Mouse (Mus musculus) cerebellum, adult 2 months (tissue): ENCODE data around the gene Cenpj. TPM values are rescaled to one million over a fixed set of nuclear protein-coding genes. Genes with fewer than 3 reads are reported as not detected.

Source experiments
- DNase-seq, 2 experiments: peaks; one replicate each; pipeline ENCODE4 v3.0.0; 2021
- H3K27ac ChIP-seq: fragments of 200-500 bp; 2 replicates; pipeline ENCODE4 v1.5.1; 2012; ENCODE audit warnings: low read length, control low read depth, inconsistent platforms; ENCODE audit not compliant: insufficient read depth
- H3K27me3 ChIP-seq: fragments of 200-500 bp; 2 replicates; pipeline ENCODE4 v1.6.1; 2012; ENCODE audit warnings: inconsistent platforms, mild to moderate bottlenecking, low read length, moderate library complexity; ENCODE audit not compliant: control insufficient read depth, insufficient read depth
- H3K4me1 ChIP-seq: fragments of 200-500 bp; 2 replicates; pipeline ENCODE4 v1.6.1; 2011; ENCODE audit warnings: low read length; ENCODE audit not compliant: control insufficient read depth, insufficient read depth
- H3K4me3 ChIP-seq: fragments of 200-500 bp; replicated peaks from 2 replicates; pipeline ENCODE3; 2011; ENCODE audit warnings: mild to moderate bottlenecking, low read depth, low read length, control low read depth; ENCODE audit not compliant: insufficient read depth
- CTCF ChIP-seq: fragments of 200-500 bp; IDR thresholded peaks from 2 replicates; pipeline ENCODE4 v1.5.1; 2011; ENCODE audit warnings: low read depth, mild to moderate bottlenecking, control low read depth, low read length, moderate library complexity, borderline replicate concordance; ENCODE audit not compliant: insufficient read depth
- POLR2A ChIP-seq: fragments of 200-500 bp; IDR thresholded peaks from 2 replicates; pipeline ENCODE4 v1.6.1; 2011; ENCODE audit warnings: low read length, control low read depth, borderline replicate concordance; ENCODE audit not compliant: insufficient read depth
- WGBS: fragments of 180-500 bp; shearing (Covaris S2); methylation state at CpG from one replicate; pipeline ENCODE4 v1.1.7; 2018; 5-methylcytosine and 5-hydroxymethylcytosine counted together
- polyA plus RNA-seq: library from polyadenylated mRNA; depleted of rRNA; stranded (reverse); fragments of >200 nt; gene quantifications from 2 replicates; pipeline ENCODE4 v1.2.3, GENCODE M21; 2012

Gene Cenpj
- polyA plus RNA-seq, 1 experiment, result 3.2 TPM

DNA sequence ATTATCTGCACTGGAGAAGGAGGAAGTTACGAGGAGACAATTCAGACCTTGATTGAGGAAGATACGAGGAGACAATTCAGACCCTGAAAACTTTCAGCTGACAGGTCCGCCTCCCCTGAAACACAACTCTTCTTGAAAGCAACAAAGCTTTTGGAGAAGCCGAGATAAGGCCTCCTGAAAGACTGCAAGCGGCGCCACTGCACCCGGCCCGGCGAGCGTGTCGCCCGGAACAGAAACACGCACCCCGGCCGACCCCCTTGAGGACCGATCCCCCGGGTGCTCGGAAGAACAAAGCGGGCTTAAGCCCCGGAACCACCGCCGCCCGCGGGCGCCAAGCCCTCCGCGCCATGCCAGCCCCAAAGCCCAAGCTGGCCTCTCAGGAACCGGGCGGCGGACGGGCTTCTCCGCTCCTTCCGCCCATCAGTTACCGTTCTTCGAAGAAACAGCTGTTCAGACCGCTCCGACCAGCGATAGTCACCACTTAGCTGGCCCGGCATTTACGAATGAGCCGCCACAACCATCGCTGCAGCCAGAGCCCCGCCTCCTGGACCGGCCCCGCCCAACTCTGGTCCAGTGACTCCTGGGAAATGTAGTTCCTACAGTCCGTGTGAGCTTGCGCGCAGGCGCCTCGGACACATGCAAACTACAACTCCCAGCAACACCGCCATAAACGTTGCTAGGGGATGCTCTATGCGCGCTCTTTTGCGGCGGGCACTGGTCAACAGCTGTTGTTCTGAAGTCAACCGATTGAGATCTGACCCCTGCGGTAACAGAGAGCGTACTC, 3.7 kb downstream of the Cenpj start:
- Histone ChIP-seq H3K4me1 (no peaks in the 10 kb centered on the region), H3K4me3 (peak overlapping the region; percentile 65), H3K27ac (no peak overlapping the region), H3K27me3 (no peaks in the 10 kb centered on the region)
- WGBS, result under 1% methylated on average over 59 of the region's 59 CpGs
- DNase-seq, result peak; percentile 95 to 97
- TF ChIP-seq POLR2A, result peak; percentile 93
- TF ChIP-seq CTCF, result no peak

DNA sequence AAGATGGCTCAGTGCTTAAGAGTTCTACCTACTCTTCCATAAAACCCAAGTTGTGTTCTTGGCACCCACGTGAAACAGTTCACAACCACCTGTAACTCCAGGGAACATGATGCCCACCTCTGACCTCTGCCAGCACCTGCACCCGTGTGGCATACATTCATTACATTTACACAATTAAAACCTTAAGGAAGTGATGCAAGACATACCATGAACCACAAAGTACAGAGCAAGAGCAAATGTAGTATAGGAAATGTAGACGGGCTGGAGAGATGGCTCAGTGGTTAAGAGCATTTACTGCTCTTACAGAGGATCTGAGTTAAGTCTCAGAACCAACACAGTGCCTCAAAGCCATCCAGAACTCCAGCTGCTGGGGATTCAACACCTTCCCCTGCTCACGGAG, 6.2 kb downstream of the Cenpj start:
- DNase-seq, result no peak
- WGBS, result 83% methylated on average over 4 of the region's 4 CpGs
- H3K4me3 ChIP-seq, result no peak overlapping the region
- TF ChIP-seq POLR2A (no peak), CTCF (no peak)
- no peak overlapping the region for H3K27ac ChIP-seq
- no peaks in the 10 kb centered on the region for H3K4me1 ChIP-seq
- no peaks in the 10 kb centered on the region for H3K27me3 ChIP-seq

DNA sequence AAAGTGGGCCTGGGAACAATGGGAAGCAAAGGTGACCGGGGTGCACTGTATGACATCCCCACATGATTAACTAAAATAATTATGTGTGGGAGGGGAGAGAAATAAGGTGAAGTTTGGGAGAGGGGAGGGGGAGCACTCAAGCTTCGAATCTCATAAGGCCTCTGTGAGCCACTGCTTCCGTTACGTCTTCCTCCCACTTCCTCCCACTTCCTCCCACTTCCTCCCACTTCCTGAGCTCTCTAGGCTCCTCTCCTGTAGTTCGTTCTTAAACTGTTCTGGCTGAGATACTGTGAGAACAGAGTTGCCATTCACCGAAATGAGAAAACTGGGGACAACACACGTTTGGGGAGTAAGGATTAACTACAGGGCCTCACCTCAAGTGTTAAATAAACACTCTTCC, 7.7 kb downstream of the Cenpj start:
- TF ChIP-seq POLR2A (no peak), CTCF (no peak)
- H3K4me1 ChIP-seq, result no peaks in the 10 kb centered on the region
- H3K27ac ChIP-seq, result no peak overlapping the region
- H3K4me3 ChIP-seq, result no peak overlapping the region
- H3K27me3 ChIP-seq, result no peaks in the 10 kb centered on the region
- WGBS, result 90% methylated on average over 7 of the region's 7 CpGs
- DNase-seq, result no peak

DNA sequence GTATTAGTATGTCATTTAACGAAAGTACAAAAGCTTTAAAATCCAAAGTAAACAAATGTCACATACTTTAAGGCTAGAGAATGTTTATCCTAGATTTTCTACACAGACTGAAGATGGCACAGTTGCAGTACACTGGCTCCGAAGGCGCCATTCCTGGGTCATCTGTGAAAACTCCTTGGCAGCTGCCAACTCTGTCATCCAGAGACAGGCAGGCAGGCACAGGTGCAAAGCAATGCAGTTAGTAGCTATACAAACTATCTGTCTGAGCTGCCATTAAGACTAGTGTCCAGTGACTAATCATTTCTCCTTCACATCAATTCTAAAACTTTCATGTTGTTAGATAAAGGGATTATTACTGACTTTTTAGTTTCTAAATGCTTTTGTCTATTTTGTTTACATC, 16.1 kb downstream of the Cenpj start:
- Histone ChIP-seq H3K27ac (no peak overlapping the region), H3K4me3 (no peak overlapping the region), H3K4me1 (no peaks in the 10 kb centered on the region), H3K27me3 (no peaks in the 10 kb centered on the region)
- TF ChIP-seq CTCF, result no peak
- TF ChIP-seq POLR2A, result no peak
- no peak for DNase-seq
- WGBS, result 80% methylated on average over 3 of the region's 3 CpGs

DNA sequence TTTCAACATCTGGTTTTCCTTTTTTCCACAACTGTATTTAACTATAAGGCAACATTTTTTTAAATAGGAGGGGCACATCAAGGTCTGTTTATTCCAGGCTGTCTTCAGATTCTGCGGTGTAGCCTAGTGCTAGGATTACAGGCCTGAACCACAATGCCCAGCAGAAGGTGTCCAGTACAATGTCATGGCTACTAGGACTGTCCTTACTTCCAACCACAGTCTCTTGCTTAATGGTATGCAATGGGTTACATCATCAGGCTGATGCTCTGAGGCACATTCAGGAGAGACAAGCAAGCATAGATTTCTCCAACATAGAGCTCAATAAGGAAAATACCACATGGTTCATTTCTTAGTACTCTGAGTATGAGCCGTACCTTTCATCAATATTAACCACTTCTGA, 20.5 kb downstream of the Cenpj start:
- Histone ChIP-seq H3K27me3 (no peaks in the 10 kb centered on the region), H3K4me1 (peaks cover 15% of the 10 kb centered on the region), H3K4me3 (no peak overlapping the region), H3K27ac (no peak overlapping the region)
- no peak for TF ChIP-seq CTCF
- no peak for TF ChIP-seq POLR2A
- no peak for DNase-seq
- 99% methylated on average over 2 of the region's 2 CpGs for WGBS

DNA sequence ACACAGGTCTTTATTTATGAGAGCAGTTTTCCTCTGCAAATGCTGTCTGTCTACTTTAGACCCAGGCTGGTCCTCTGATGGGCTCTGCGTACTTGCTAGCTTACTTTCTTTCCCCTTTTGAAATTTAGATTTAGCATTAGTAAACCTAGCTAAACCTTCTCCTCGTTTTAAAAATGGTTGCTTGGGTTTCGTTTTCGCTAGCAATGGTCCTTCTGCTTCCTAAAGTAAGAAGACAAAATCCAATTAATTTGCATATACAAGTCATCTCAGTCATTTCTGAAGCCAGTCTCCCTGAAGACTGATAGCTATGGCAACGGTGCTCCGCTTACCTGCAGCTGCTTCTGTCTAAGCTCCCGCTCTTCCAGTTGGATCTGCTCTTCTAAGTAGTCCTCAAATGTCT, 21.9 kb downstream of the Cenpj start:
- H3K27me3 ChIP-seq, result no peaks in the 10 kb centered on the region
- TF ChIP-seq POLR2A, result no peak
- TF ChIP-seq CTCF, result no peak
- 97% methylated on average over 7 of the region's 7 CpGs for WGBS
- H3K4me3 ChIP-seq, result no peak overlapping the region
- DNase-seq, result no peak
- peaks cover 15% of the 10 kb centered on the region for H3K4me1 ChIP-seq
- H3K27ac ChIP-seq, result no peak overlapping the region

DNA sequence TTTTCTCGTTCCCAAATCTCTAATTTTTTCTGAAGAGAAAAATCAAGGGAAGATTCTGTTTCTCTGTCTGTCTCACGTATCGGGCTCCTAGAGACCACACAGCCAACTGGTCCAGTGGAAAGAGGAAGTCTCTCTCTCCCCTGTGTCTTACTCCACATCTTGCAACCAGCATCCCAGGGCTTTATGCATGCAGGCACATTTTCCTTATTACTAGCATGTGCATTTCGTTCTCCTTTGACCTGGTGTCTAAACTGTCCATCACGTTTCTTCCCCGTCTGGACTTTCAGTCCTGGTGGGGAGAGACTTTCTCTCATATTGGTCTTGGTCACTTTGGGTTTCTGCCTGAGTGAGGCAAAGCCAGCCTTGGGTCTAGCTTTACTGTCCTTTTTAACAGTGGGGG, 22.3 kb downstream of the Cenpj start:
- TF ChIP-seq CTCF (no peak), POLR2A (no peak)
- DNase-seq, result no peak
- H3K4me1 ChIP-seq, result peaks cover 15% of the 10 kb centered on the region
- 96% methylated on average over 6 of the region's 6 CpGs for WGBS
- no peak overlapping the region for H3K4me3 ChIP-seq
- no peaks in the 10 kb centered on the region for H3K27me3 ChIP-seq
- H3K27ac ChIP-seq, result no peak overlapping the region

DNA sequence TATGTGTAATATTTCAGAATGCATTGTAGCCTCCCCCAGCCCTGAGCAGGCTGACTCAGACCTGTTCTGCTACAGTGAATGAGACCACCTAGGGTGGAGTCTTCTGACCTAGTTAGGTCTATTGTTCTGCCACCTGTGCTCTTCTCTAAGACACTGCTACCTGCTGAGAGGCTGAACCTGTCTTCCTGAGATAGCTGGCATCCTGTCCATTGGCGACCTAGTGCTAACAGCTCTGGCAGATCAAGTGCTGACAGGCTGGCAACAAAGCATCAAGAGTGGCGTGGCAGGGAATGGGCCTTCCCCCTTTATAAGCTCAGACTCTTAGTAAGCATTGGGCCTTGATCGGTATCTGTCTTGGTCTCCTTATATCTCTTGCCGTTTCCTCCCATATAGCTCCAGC, 24.3 kb downstream of the Cenpj start:
- 12% methylated on average over 4 of the region's 4 CpGs for WGBS
- peak overlapping the region; percentile 20; the same call in 1 of the 2 replicates for H3K27ac ChIP-seq
- no peaks in the 10 kb centered on the region for H3K27me3 ChIP-seq
- peaks cover 15% of the 10 kb centered on the region for H3K4me1 ChIP-seq
- H3K4me3 ChIP-seq, result no peak overlapping the region
- TF ChIP-seq CTCF (no peak), POLR2A (no peak; the same call in 1 of the 2 replicates)
- peak; percentile 80 to 94 for DNase-seq
